Mouse (Mus musculus) bone marrow macrophage, adult 2 months (primary cell): Measurements from ENCODE around the gene Olr1.

ENCODE experiments used
- CTCF ChIP-seq: IDR thresholded peaks from 2 replicates; pipeline ENCODE4 v1.5.1; 2012; ENCODE audit warnings: low read depth, mild to moderate bottlenecking, low read length, moderate library complexity
- POLR2A ChIP-seq: IDR thresholded peaks from 2 replicates; pipeline ENCODE4 v1.6.1; 2012; ENCODE audit warnings: mild to moderate bottlenecking, low read depth, low read length, borderline replicate concordance

DNA sequence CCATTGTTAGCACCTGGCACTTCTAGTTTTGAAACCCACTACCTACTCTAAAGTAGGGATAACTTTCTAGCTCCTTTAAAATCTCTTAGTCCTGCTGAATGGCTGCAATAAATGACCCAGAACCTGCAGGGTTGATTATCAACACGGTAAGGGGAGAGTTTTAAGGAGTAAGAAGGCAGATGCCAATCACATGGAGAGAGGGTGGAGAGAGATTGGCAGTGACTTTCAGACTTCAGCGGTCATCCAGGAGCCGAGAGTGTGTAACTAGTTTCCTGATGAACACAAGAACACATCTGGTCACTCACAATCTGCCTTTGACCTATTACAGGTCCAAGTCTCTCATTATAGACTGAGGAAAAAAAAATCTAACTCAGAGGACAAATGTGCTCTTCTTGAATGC, 5.4 kb upstream of the Olr1 start, which contains the start of gene Tmem52b:
- TF ChIP-seq CTCF: no peak
- no peak for TF ChIP-seq POLR2A
